Mouse (Mus musculus): ENCODE data around the gene Tmem255b.

Gene Tmem255b

GRCm38 (mm10) chr8:13434889-13435288 is at the start of gene Tmem255b:
TSS of gene Tmem255b (plus strand) at chr8:13435189.
- no peak for DNase-seq

- DNase-seq, result no peak
Observed at GRCm38 (mm10) chr8:13386366-13386765, 48.6 kb upstream of the Tmem255b start.

DNA sequence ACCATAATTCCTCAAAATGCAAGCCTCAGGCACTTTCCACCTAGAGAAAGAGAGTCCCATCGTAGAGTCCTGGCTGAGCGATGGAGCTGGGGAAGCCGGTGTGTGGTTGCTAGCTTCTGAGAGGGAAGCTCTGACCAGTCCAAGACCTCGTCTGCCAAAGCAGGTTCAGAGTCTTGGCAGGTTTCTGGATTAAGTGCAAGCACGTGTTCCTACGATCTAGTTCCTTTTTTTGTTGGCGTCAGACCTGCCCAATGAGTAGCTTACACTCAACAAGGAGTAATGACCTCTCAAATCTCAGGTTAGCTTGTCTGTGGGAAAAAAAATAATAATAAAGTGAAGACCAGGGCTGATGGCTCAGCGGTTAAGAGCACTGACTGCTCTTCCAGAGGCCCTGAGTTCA is 47.3 kb upstream of the Tmem255b start:
- no peak for DNase-seq

GRCm38 (mm10) chr8:13388744-13389143 is 46.2 kb upstream of the Tmem255b start:
- no peak for DNase-seq

DNA sequence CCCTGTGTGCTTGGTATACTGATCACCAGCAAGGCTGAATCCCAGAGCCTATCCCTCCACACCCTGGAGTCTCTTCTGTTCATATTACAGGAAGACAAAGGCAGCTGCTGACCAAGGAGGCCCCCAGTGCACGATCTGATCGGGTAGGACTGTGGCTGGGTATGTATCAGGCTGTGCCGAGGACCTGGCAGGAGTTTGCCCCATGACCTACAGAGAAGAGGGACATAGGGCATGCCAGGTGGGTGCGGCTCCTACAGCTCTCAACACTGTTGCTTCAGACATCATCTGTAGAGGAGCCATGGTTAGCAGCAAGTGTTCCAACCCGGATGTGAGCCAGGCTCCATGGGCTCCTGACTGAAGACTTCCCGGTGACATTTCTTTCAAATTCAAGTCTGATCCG is 41.1 kb upstream of the Tmem255b start:
- no peak for DNase-seq

- DNase-seq, result no peak
Observed at GRCm38 (mm10) chr8:13396725-13397124, 38.3 kb upstream of the Tmem255b start, which contains the start of gene Atp4b. TSS of gene Atp4b (minus strand) at chr8:13396825.

GRCm38 (mm10) chr8:13403517-13403916 is 31.5 kb upstream of the Tmem255b start:
- no peak for DNase-seq

DNA sequence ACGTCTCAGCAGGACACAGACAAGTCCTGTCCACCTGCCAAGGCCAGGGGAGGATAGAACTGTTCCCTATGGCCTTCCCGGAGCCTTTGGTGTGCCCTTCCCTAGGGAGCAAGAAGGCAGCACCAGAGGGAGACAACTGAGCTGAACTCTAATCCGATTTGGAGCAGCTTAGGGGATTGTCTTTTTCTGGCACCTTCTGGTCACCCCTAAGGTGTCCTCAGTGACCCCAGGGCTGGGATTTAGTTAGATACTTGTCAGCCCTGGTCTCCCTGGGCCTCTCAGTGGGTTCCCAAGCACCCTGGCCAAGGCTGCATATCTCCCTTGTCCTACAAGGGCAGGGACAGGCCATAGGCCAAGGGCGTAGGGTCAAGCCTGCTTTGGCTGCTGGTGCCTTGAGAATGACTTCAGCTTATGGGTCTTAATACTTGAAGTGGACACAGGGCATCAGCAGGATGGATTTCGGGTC is 30.3 kb upstream of the Tmem255b start, which contains the start of gene Grk1:
Gene Grk1, plus strand, starts transcription at position 416 of the 466 bp plus-strand sequence.
- no peak for DNase-seq

GRCm38 (mm10) chr8:13406011-13406410 is 29.0 kb upstream of the Tmem255b start:
- DNase-seq, result no peak

DNA sequence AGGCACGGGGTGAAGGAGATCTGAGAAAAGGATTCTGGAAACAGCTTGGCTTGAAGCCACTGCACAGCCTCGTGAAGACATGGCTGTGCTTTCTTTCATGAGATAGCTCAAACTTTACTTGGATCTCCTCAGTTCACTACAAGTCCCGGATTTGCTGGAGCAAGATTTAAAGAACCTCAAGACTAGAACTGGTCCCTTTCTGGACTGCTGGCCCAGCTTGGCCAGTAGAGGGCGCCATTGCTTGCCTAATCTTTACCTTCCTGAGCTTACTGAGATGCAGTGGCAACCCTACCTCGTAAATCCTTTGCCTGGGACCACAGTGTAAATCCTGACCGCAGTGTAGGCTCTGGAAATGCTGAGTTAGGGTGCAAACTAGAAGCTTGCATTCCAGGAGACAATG is 23.4 kb upstream of the Tmem255b start:
- DNase-seq, result peak; percentile 74

DNA sequence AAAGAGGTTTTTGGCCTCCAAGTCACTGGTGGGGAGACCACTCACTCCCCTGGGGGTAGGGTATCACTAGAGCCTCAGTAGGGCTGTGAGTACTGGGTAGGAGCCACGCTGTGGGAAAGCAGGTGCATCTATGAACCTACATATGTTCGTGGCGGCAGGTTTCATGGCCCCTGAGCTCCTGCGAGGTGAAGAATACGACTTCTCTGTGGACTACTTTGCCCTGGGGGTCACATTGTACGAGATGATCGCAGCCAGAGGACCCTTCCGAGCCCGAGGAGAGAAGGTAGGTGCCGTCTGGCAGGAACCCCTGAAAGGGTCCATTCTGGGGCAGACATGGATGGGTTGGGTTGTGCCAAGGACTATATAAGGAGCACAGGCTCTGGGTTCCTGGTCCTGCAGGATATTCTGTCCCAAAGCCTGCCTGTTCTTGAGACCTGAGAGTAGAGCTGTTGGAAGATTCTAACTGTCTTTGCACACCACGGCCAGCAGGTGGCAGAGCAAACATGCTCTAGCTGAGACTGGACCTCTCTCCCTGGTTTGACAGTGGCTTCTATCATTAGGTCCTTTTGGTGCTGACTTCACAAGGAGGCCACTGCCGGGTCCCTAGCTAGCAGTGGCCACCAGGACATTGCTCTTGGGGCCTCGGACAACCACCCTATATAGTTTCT is 22.0 kb upstream of the Tmem255b start:
- peak; percentile 74 for DNase-seq

DNA sequence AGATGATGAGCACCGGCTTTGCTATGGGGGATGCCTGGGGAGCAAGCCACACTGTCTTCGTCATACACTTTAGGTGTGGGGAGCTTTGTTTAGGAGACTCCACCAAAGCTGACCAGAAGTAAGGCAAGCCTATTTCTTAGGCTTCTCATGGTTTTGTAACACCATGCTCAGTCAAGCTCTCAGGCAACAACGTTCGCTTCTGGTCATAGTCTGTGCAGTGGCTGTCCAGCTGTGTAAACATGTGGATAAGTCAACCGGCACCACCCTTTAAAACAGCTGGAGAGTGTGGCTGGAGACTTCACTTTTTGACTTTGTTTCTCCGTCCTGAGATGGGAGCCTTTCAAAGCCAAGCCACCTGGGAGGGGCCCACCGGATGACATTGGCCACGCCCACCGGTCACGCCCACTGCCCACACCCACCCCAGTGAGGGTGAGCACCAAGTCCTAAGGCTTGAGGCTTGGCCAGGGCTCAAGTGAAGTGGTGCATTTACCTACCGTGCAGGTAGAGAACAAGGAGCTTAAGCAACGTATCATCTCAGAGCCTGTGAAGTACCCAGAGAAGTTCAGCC is 21.1 kb upstream of the Tmem255b start:
- DNase-seq, result no peak

- no peak for DNase-seq
Observed at GRCm38 (mm10) chr8:13415879-13416278, 19.1 kb upstream of the Tmem255b start.

- DNase-seq, result no peak
Observed at GRCm38 (mm10) chr8:13419111-13419639, 15.8 kb upstream of the Tmem255b start.

- DNase-seq, result no peak
Observed at GRCm38 (mm10) chr8:13420970-13421369, 14.0 kb upstream of the Tmem255b start.

DNA sequence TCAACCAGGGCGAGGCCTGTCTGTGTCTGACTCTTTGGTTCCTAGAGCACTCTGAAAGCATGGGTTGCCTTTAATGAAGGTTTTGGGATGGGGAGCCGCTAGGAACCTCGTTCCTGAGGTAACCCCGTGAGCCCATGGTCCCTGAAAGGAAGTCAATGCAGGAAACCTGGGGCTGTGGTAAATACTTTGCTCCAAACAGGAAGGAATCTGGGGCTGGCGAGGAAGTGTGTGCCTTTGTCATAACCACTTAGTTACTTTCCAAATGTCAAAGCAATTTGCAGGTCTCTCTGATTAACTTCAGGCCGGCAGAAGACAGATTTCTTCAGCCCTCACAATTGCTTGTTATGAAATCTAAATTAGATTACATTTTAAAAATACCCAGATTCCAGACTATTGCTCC is 7.6 kb upstream of the Tmem255b start:
- no peak for DNase-seq

DNA sequence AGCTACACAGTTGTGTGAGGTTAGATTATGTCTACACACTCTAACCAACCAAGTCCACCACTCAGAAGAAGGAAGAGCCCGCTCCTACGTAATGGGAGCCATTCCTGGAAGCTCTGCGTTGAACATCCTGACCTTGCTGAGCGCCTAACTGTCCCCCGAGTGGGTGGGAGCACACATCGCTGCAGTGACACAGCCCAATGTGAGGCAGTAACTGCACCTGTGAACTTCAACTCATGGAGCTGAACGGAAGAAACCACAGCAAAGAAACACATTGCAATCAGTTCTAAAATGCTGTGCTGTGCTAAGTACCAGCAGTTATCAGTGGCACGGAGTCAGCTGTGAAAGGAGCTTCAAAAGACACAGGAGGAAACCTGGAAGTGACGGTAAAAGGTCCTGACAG is 6.8 kb upstream of the Tmem255b start:
- DNase-seq, result no peak

GRCm38 (mm10) chr8:13430412-13430811 is 4.6 kb upstream of the Tmem255b start:
- no peak for DNase-seq

DNA sequence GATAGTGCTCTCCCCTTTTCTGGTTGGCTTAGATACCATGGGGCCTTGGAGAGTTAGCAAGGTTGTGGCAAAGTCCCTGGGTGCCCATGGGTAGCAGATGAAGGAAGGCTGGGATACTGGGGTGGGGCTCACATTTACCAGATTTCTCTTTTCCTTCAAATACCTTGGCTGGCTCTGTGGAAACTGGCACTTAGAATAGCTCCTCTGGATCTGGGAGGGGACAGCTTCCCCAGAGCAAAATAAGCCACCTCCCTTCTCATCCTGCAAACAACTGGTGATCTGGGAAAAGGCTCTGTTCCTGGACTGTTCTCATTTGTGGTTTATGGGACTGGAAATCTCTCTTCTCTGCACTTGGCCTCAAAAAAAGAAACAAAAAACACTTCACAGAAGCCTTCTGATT is 4.1 kb upstream of the Tmem255b start:
- DNase-seq, result no peak

GRCm38 (mm10) chr8:13433130-13433529 is 1.9 kb upstream of the Tmem255b start:
- no peak for DNase-seq

DNA sequence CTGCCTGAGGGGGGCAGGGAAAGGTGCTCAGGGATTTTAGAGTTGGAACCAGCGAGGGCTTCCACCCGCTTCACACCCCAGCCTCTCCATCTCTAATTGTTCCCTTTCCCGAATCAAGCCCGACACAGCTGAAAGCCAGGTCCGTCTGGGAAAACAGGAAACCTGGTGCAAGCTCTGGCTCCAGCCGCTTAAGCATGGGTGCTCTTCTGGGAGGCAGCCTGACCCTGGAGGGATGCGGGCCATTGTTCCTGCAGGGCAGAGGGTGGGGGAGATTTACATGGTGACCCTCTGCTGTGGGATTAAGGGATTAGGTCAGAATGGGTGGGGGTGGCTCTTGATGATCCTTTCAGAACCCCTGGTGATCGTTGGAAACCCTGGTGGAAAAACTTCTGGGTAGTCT is 1.1 kb downstream of the Tmem255b start:
- DNase-seq, result no peak

DNA sequence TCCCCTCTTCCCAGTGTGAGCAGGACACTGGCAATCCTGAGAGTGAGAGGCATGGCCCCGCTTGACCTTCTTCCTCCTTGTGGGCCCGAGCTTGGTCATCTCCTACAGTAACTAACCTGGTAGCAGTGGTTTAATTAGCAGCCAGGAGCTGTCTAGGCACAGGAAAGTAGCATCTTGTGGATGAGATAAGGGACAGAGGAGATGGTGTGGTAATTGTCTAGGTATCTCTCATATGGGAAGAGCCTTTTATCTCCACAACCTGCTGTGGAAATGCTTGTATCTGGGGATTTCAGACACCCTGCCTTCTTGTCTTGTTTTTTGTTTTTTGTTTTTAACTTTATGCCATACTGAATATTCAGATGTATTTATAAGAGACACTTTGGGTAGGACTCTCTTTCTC is 2.5 kb downstream of the Tmem255b start:
- DNase-seq, result no peak

DNA sequence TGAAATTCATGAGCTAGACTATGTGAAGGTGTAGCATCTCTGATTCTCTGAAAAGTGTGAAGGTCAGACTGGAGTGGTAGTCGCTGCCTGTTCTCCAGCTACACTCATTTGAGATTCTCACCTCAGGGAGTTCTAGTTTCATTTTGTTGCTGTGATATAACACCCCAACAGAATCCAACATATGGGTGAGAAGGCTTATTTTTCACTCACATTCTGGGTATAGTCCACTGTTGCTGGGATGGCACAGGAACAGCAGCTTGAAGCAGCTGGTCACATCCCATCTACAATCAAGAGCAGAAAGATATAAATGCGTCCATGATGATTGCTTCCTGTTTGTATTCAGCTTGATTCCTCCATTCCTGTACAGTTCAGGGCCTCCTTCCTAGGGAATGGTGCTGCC is 7.2 kb downstream of the Tmem255b start:
- no peak for DNase-seq

DNA sequence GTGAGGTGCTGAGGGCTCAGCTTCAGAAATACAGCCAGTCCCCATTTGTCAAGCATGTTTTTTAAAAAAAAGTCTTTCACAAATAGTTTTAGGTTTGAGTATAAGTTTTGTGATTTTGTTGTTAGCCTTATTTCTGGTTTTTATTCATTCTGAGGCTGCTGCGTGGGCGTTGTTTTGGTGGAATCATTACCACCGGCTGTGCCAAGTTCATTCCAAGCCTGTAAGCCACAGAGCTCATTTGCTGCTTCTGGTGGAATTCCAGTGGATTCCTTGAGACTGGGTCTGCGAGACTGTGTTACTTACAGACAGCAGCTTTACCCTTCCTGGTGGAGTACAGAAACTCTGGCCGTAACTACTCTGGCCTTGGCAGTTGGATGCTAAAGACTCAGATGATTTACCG is 11.5 kb downstream of the Tmem255b start:
- no peak for DNase-seq

GRCm38 (mm10) chr8:13448145-13448544 is 13.2 kb downstream of the Tmem255b start:
- DNase-seq, result no peak

All from right cerebral cortex, postnatal 4 days (tissue).